Mouse (Mus musculus): ENCODE measurements around the gene Vwa2.

Gene Vwa2

GRCm38 (mm10) chr19:56935777-56936176 lies 61.7 kb downstream of the Vwa2 start:
- Histone ChIP-seq H3K36me3 (ENCODE audit: insufficient read depth, low read length) (no peaks in the 10 kb centered on the region), H3K27me3 (ENCODE audit: insufficient read depth, low read length) (peaks cover 5% of the 10 kb centered on the region; the same call in 1 of the 2 replicates), H3K9me3 (ENCODE audit: low read length) (peaks cover 6% of the 10 kb centered on the region), H3K4me1 (replicated peaks; ENCODE audit: low read depth, low read length) (peaks cover 39% of the 10 kb centered on the region), H3K4me3 (replicated peaks; ENCODE audit: low read length) (0 out of 2 replicates have a peak overlapping the region, but pooled peaks have one; percentile 10)
- TF ChIP-seq POU5F1 (IDR thresholded peaks at IDR 0.05; ENCODE audit: borderline replicate concordance, low read length) (no peak), CTCF (conservative IDR thresholded peaks at IDR 0.05; ENCODE audit: low read length) (peak; percentile 78), NANOG (IDR thresholded peaks at IDR 0.05; ENCODE audit: borderline replicate concordance, low read length) (no peak)

DNA sequence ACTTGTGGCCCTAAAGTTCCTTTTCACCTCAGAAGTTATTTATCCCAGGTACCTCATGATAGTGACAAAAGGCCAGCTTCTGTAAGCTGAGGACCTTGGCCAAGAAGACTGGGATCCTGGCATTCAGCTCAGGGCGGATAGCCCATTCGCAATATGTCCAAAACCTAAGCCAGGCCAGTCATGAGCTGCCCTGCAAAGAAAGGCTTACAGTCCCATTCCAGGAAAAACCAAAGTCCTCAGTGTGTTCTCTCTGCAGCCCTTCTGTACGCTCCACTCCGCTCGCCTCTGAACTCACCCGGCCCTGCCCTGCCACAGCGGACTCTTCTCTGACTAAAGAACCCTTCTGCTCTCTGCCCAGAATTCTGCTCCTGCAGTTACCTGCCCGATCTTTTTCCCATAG lies 62.2 kb downstream of the Vwa2 start:
- H3K36me3 ChIP-seq (ENCODE audit: insufficient read depth, low read length): no peaks in the 10 kb centered on the region
- no peak for TF ChIP-seq NANOG (IDR thresholded peaks at IDR 0.05; ENCODE audit: borderline replicate concordance, low read length)
- TF ChIP-seq CTCF (conservative IDR thresholded peaks at IDR 0.05; ENCODE audit: low read length): no peak
- TF ChIP-seq POU5F1 (IDR thresholded peaks at IDR 0.05; ENCODE audit: borderline replicate concordance, low read length): no peak
- peaks cover 6% of the 10 kb centered on the region for H3K9me3 ChIP-seq (ENCODE audit: low read length)
- peaks cover 9% of the 10 kb centered on the region; the same call in 1 of the 2 replicates for H3K27me3 ChIP-seq (ENCODE audit: insufficient read depth, low read length)
- H3K4me3 ChIP-seq (replicated peaks; ENCODE audit: low read length): 0 out of 2 replicates have a peak overlapping the region, but pooled peaks have one; percentile 10
- H3K4me1 ChIP-seq (replicated peaks; ENCODE audit: low read depth, low read length): peaks cover 39% of the 10 kb centered on the region

GRCm38 (mm10) chr19:56937911-56938310 lies 63.9 kb downstream of the Vwa2 start:
- Histone ChIP-seq H3K4me3 (replicated peaks; ENCODE audit: low read length) (peak overlapping the region; percentile 5; the same call in 1 of the 2 replicates), H3K36me3 (ENCODE audit: insufficient read depth, low read length) (no peaks in the 10 kb centered on the region), H3K27me3 (ENCODE audit: insufficient read depth, low read length) (peaks cover 17% of the 10 kb centered on the region; the same call in 1 of the 2 replicates), H3K4me1 (replicated peaks; ENCODE audit: low read depth, low read length) (peaks cover 39% of the 10 kb centered on the region), H3K9me3 (ENCODE audit: low read length) (peaks cover 6% of the 10 kb centered on the region)
- TF ChIP-seq NANOG (IDR thresholded peaks at IDR 0.05; ENCODE audit: borderline replicate concordance, low read length) (no peak), POU5F1 (IDR thresholded peaks at IDR 0.05; ENCODE audit: borderline replicate concordance, low read length) (no peak), CTCF (conservative IDR thresholded peaks at IDR 0.05; ENCODE audit: low read length) (no peak)

DNA sequence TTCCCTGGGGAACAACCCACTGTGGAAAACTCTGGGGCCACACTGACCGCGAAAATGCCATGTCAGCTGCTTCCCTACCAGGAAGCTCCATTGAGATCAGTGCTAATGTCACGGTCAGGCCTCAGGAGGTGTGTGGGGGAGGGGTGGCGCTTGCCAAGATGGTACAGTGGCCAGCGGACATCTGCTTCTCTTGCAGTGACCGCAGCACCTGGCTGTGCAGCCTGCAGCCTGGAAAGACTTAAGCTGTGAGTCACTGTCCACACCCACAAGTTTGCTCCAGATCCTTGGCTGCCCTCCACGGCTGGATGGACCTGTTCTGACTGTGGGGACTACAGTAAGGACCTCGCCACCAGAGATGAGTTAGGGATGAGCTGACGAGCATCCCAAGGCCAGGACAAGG lies 65.8 kb downstream of the Vwa2 start:
- Histone ChIP-seq H3K36me3 (ENCODE audit: insufficient read depth, low read length) (no peaks in the 10 kb centered on the region), H3K4me3 (replicated peaks; ENCODE audit: low read length) (no peak overlapping the region), H3K9me3 (ENCODE audit: low read length) (peaks cover 9% of the 10 kb centered on the region), H3K27me3 (ENCODE audit: insufficient read depth, low read length) (peaks cover 30% of the 10 kb centered on the region), H3K4me1 (replicated peaks; ENCODE audit: low read depth, low read length) (peaks cover 50% of the 10 kb centered on the region)
- TF ChIP-seq NANOG (IDR thresholded peaks at IDR 0.05; ENCODE audit: borderline replicate concordance, low read length) (no peak), CTCF (conservative IDR thresholded peaks at IDR 0.05; ENCODE audit: low read length) (no peak), POU5F1 (IDR thresholded peaks at IDR 0.05; ENCODE audit: borderline replicate concordance, low read length) (no peak)

DNA sequence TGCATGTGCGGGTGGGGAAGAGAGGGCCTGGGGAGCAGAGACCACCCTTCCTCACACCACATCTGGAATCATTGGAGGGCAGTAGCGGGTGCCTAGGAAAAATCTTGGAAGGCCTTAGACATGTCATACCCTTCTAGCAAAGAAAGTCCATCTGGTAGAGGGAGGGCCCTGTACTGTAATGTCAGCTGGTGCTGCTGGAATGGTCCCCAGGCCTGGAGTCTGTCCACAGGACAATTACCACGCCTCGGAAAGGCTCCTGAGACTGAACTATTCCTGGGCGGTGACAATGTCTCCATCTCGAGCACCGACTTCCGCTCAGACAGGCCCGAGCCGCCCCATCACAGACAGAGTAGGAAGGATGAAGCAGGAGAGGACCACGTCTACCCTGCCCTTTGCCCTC lies 66.5 kb downstream of the Vwa2 start:
- Histone ChIP-seq H3K4me3 (replicated peaks; ENCODE audit: low read length) (no peak overlapping the region), H3K4me1 (replicated peaks; ENCODE audit: low read depth, low read length) (peaks cover 50% of the 10 kb centered on the region), H3K27me3 (ENCODE audit: insufficient read depth, low read length) (peaks cover 30% of the 10 kb centered on the region), H3K9me3 (ENCODE audit: low read length) (peaks cover 9% of the 10 kb centered on the region), H3K36me3 (ENCODE audit: insufficient read depth, low read length) (no peaks in the 10 kb centered on the region)
- TF ChIP-seq NANOG (IDR thresholded peaks at IDR 0.05; ENCODE audit: borderline replicate concordance, low read length) (no peak), CTCF (conservative IDR thresholded peaks at IDR 0.05; ENCODE audit: low read length) (no peak), POU5F1 (IDR thresholded peaks at IDR 0.05; ENCODE audit: borderline replicate concordance, low read length) (no peak)

- TF ChIP-seq NANOG (IDR thresholded peaks at IDR 0.05; ENCODE audit: borderline replicate concordance, low read length) (no peak), CTCF (conservative IDR thresholded peaks at IDR 0.05; ENCODE audit: low read length) (no peak), POU5F1 (IDR thresholded peaks at IDR 0.05; ENCODE audit: borderline replicate concordance, low read length) (no peak)
- Histone ChIP-seq H3K36me3 (ENCODE audit: insufficient read depth, low read length) (no peaks in the 10 kb centered on the region), H3K9me3 (ENCODE audit: low read length) (peaks cover 9% of the 10 kb centered on the region), H3K27me3 (ENCODE audit: insufficient read depth, low read length) (peaks cover 30% of the 10 kb centered on the region), H3K4me1 (replicated peaks; ENCODE audit: low read depth, low read length) (peaks cover 38% of the 10 kb centered on the region), H3K4me3 (replicated peaks; ENCODE audit: low read length) (no peak overlapping the region)
These were observed 68.2 kb downstream of the Vwa2 start for GRCm38 (mm10) chr19:56942216-56942615.

DNA sequence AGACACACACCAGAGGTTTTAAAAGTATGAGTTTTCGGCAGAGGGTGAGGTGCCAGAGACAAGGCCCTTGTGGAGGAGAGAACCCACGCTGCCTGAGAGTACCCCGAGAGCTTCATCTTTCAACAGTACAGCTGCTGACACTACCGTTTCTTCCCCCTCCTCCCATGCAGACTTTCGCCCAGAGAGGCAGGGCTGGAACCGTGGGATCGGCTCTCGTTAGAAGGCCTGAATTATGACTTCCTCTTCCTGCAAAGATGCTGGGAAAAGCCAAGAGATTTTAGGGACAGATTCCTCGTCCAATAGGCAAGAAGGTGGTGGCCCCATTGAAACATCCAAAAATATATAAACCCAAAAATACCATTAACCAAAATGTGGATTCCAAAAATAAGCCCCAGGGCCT lies 70.2 kb downstream of the Vwa2 start:
- Histone ChIP-seq H3K36me3 (ENCODE audit: insufficient read depth, low read length) (no peaks in the 10 kb centered on the region), H3K4me1 (replicated peaks; ENCODE audit: low read depth, low read length) (peaks cover 31% of the 10 kb centered on the region), H3K27me3 (ENCODE audit: insufficient read depth, low read length) (peaks cover 30% of the 10 kb centered on the region), H3K4me3 (replicated peaks; ENCODE audit: low read length) (no peak overlapping the region), H3K9me3 (ENCODE audit: low read length) (0 out of 2 replicates have a peak, but pooled peaks cover 3% of the 10 kb centered on the region)
- no peak for TF ChIP-seq CTCF (conservative IDR thresholded peaks at IDR 0.05; ENCODE audit: low read length)
- TF ChIP-seq POU5F1 (IDR thresholded peaks at IDR 0.05; ENCODE audit: borderline replicate concordance, low read length): no peak
- no peak for TF ChIP-seq NANOG (IDR thresholded peaks at IDR 0.05; ENCODE audit: borderline replicate concordance, low read length)

DNA sequence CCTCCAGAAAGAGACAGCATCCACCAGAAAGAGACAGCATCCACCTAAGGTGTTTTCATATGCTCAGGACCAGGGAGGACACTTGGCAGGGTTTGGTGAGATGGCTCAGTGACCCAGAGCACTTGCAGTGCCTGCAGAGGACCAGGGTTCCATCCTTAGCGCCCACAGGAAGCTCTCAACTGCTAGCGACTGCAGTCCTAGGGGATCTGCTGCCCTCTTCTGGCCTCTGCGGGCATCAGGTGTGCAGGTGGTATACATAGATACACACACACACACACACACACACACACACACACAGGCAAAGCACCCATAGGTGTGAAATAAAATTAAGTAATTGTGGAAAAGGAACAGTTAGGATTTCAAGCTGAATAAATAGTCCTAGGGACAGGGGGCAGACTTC lies 70.8 kb downstream of the Vwa2 start:
- TF ChIP-seq CTCF (conservative IDR thresholded peaks at IDR 0.05; ENCODE audit: low read length) (peak; percentile 20; the same call in 1 of the 2 replicates), NANOG (IDR thresholded peaks at IDR 0.05; ENCODE audit: borderline replicate concordance, low read length) (no peak)
- Histone ChIP-seq H3K9me3 (ENCODE audit: low read length) (0 out of 2 replicates have a peak, but pooled peaks cover 3% of the 10 kb centered on the region), H3K4me3 (replicated peaks; ENCODE audit: low read length) (no peak overlapping the region), H3K27me3 (ENCODE audit: insufficient read depth, low read length) (peaks cover 28% of the 10 kb centered on the region), H3K4me1 (replicated peaks; ENCODE audit: low read depth, low read length) (peaks cover 31% of the 10 kb centered on the region), H3K36me3 (ENCODE audit: insufficient read depth, low read length) (no peaks in the 10 kb centered on the region)

DNA sequence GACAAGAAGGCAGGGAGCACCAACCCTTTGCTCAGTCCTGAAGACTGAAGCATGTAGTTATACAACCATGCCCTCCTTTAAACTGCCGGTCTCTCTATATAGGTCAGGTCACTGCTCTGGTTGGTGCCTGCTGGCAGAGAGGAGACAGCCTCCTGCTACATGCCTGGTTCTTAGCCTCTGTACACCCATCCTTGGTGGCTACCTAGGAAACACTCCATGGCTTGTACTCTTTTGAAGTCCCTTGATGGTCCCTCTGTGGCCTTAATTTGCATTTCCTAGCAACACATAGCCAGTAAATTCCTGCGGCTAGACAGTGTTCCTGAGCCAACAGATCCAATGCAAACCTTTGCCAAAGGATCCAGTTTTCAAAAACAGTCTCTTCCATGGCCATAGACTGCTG lies 71.6 kb downstream of the Vwa2 start:
- no peaks in the 10 kb centered on the region for H3K36me3 ChIP-seq (ENCODE audit: insufficient read depth, low read length)
- H3K27me3 ChIP-seq (ENCODE audit: insufficient read depth, low read length): peaks cover 25% of the 10 kb centered on the region
- H3K4me1 ChIP-seq (replicated peaks; ENCODE audit: low read depth, low read length): peaks cover 31% of the 10 kb centered on the region
- H3K4me3 ChIP-seq (replicated peaks; ENCODE audit: low read length): no peak overlapping the region
- 0 out of 2 replicates have a peak, but pooled peaks cover 3% of the 10 kb centered on the region for H3K9me3 ChIP-seq (ENCODE audit: low read length)
- TF ChIP-seq NANOG (IDR thresholded peaks at IDR 0.05; ENCODE audit: borderline replicate concordance, low read length) (no peak), POU5F1 (IDR thresholded peaks at IDR 0.05; ENCODE audit: borderline replicate concordance, low read length) (no peak), CTCF (conservative IDR thresholded peaks at IDR 0.05; ENCODE audit: low read length) (no peak)

Measured in E14TG2a.4 (cell line).